Mouse (Mus musculus): ENCODE measurements at regions not wholly inside any gene's neighbourhood (a gene's known extent, or its start where the extent isn't known, plus 50 kb on each side); places are given as distances from the start of the nearest gene placed in this dataset.

DNA sequence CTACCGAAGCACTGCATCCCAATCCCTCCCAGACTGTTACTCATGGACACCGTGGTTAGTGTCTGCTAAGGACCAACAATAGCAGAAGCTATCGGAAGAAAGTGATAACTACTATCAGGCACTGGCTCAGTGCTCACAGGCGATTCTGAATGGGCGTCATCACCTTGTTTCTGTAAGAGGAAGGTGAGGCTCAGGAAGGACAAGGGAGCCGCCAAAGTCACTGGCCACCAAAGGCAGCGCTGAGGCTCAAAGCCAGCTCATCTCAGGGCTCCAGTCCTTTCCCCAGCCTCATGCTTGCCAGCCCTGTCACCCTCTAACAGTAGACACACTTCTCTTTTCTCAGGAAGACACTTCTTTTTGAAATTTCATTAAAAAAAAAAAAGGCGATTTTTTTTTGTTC is 270.4 kb downstream of the Rngtt start:
- DNase-seq (ENCODE audit: low read depth, low spot score) = no peak
- Histone ChIP-seq H3K36me3 (ENCODE audit: control insufficient read depth, insufficient read depth, low read length, poor library complexity, severe bottlenecking) (no peaks in the 10 kb centered on the region), H3K9ac (ENCODE audit: insufficient read depth, low read depth, low read length, poor library complexity, severe bottlenecking) (no peak overlapping the region), H3K27ac (ENCODE audit: insufficient read depth, low read depth, low read length, poor library complexity, severe bottlenecking) (no peak overlapping the region), H3K4me3 (ENCODE audit: insufficient read depth in 1 of 2, low read depth in 1 of 2, low read length in 2 of 2, poor library complexity in 1 of 2, severe bottlenecking in 1 of 2) (no peak overlapping the region), H3K9me3 (ENCODE audit: control insufficient read depth, insufficient read depth, low read depth, low read length) (no peaks in the 10 kb centered on the region), H3K4me1 (ENCODE audit: control insufficient read depth in 2 of 2, insufficient read depth in 2 of 2, low read length in 2 of 2, poor library complexity in 1 of 2) (no peaks in the 10 kb centered on the region)
- TF ChIP-seq ZNF384 (IDR thresholded peaks at IDR 0.05; ENCODE audit: low read depth, low read length) (no peak), HCFC1 (IDR thresholded peaks at IDR 0.05; ENCODE audit: borderline replicate concordance, insufficient read depth, low read length) (no peak), CHD2 (IDR thresholded peaks at IDR 0.05; ENCODE audit: low read depth, low read length) (no peak)
- in situ Hi-C loops (cut with MboI; ENCODE audit: low sequenced_read_pairs in 2 of 2, unreplicated experiment in 2 of 2) = no loop called here

DNA sequence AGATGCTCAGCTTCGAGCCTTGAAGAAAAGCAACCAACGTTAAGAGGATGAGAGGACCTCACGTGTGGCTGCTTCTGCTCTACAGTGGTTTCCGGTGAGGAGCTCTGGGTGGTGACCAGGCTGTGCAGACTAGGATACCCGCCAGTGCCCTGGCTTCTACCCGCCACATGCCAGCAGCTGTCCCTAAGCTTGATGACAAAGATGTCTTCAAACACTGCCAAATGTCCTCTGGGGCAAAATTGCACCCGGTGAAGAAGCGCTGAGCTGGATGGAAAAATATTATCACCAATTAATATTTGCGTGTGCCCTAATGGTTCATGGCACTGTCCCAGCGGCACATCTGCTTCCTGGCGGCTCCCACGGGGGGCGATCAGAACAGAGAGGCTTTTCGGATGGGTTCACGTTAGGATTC is 271.1 kb downstream of the Rngtt start:
- H3K9ac ChIP-seq (ENCODE audit: insufficient read depth, low read depth, low read length, poor library complexity, severe bottlenecking) = no peak overlapping the region
- no peaks in the 10 kb centered on the region for H3K36me3 ChIP-seq (ENCODE audit: control insufficient read depth, insufficient read depth, low read length, poor library complexity, severe bottlenecking)
- H3K27ac ChIP-seq (ENCODE audit: insufficient read depth, low read depth, low read length, poor library complexity, severe bottlenecking) = no peak overlapping the region
- no peaks in the 10 kb centered on the region for H3K9me3 ChIP-seq (ENCODE audit: control insufficient read depth, insufficient read depth, low read depth, low read length)
- TF ChIP-seq HCFC1 (IDR thresholded peaks at IDR 0.05; ENCODE audit: borderline replicate concordance, insufficient read depth, low read length) = no peak
- no peak for TF ChIP-seq MAFK (IDR thresholded peaks at IDR 0.05; ENCODE audit: insufficient read depth, low read depth, low read length)
- TF ChIP-seq ZNF384 (IDR thresholded peaks at IDR 0.05; ENCODE audit: low read depth, low read length) = no peak
- TF ChIP-seq CHD2 (IDR thresholded peaks at IDR 0.05; ENCODE audit: low read depth, low read length) = no peak
- no peak for TF ChIP-seq ZC3H11A (IDR thresholded peaks at IDR 0.05; ENCODE audit: borderline replicate concordance, low read depth, low read length)
- 0 out of 4 replicates have a peak, but pooled peaks cover 0 to under 1% of the 10 kb centered on the region in 2 experiments for H3K4me1 ChIP-seq (ENCODE audit: control insufficient read depth in 2 of 2, insufficient read depth in 2 of 2, low read length in 2 of 2, poor library complexity in 1 of 2)
- no peak overlapping the region for H3K4me3 ChIP-seq (ENCODE audit: insufficient read depth in 1 of 2, low read depth in 1 of 2, low read length in 2 of 2, poor library complexity in 1 of 2, severe bottlenecking in 1 of 2)
- in situ Hi-C loops (cut with MboI; ENCODE audit: low sequenced_read_pairs in 2 of 2, unreplicated experiment in 2 of 2) = no loop called here
- no peak for DNase-seq (ENCODE audit: low read depth, low spot score)

DNA sequence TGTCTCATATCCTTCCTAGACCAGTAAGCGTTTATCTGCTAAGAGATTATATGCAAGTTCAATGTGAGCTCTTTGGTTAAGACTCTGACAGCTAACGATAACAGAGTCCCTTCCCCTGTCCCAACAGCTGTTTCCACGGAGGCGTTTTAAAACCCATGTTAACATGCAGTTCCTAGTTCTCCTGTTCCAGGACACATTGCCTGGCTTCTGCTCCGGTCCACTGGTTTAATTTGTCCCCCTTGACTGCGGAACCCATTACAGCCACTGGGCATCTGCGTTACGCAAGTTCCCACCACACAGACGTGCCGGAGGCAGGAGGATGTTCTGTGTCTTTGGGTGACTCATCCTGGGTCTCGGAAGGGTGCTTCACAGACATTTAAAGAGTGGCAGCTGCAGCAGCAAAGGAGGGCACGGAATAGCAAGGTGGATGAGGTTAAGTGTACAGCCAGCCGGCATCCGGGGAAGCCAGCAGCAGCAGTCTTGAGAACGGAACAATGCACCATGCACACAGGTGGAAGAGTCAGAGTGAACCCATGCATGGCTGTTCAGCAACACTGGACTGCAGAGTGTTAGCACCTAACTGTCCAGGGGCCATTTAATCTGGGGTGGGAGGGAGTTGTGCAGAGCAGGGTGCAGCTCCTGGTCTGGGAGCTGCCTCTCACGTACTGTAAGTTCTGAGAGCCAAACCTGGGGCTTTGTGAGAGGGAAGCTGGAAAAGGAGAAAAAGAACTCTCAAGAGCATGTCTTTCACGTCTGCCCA is 271.8 kb downstream of the Rngtt start:
- in situ Hi-C loops (cut with MboI; ENCODE audit: low sequenced_read_pairs in 2 of 2, unreplicated experiment in 2 of 2) = no loop called here
- H3K4me3 ChIP-seq (ENCODE audit: insufficient read depth in 1 of 2, low read depth in 1 of 2, low read length in 2 of 2, poor library complexity in 1 of 2, severe bottlenecking in 1 of 2) = no peak overlapping the region
- no peak for DNase-seq (ENCODE audit: low read depth, low spot score)
- TF ChIP-seq ZC3H11A (IDR thresholded peaks at IDR 0.05; ENCODE audit: borderline replicate concordance, low read depth, low read length) (no peak), ZNF384 (IDR thresholded peaks at IDR 0.05; ENCODE audit: low read depth, low read length) (no peak), HCFC1 (IDR thresholded peaks at IDR 0.05; ENCODE audit: borderline replicate concordance, insufficient read depth, low read length) (no peak), MAFK (IDR thresholded peaks at IDR 0.05; ENCODE audit: insufficient read depth, low read depth, low read length) (no peak), CHD2 (IDR thresholded peaks at IDR 0.05; ENCODE audit: low read depth, low read length) (no peak)
- H3K9me3 ChIP-seq (ENCODE audit: control insufficient read depth, insufficient read depth, low read depth, low read length) = no peaks in the 10 kb centered on the region
- H3K4me1 ChIP-seq (ENCODE audit: control insufficient read depth in 2 of 2, insufficient read depth in 2 of 2, low read length in 2 of 2, poor library complexity in 1 of 2) = peaks cover 0 to 4% of the 10 kb centered on the region in 2 experiments; a peak in 1 of 4 replicates
- H3K36me3 ChIP-seq (ENCODE audit: control insufficient read depth, insufficient read depth, low read length, poor library complexity, severe bottlenecking) = no peaks in the 10 kb centered on the region
- no peak overlapping the region for H3K27ac ChIP-seq (ENCODE audit: insufficient read depth, low read depth, low read length, poor library complexity, severe bottlenecking)
- no peak overlapping the region for H3K9ac ChIP-seq (ENCODE audit: insufficient read depth, low read depth, low read length, poor library complexity, severe bottlenecking)

DNA sequence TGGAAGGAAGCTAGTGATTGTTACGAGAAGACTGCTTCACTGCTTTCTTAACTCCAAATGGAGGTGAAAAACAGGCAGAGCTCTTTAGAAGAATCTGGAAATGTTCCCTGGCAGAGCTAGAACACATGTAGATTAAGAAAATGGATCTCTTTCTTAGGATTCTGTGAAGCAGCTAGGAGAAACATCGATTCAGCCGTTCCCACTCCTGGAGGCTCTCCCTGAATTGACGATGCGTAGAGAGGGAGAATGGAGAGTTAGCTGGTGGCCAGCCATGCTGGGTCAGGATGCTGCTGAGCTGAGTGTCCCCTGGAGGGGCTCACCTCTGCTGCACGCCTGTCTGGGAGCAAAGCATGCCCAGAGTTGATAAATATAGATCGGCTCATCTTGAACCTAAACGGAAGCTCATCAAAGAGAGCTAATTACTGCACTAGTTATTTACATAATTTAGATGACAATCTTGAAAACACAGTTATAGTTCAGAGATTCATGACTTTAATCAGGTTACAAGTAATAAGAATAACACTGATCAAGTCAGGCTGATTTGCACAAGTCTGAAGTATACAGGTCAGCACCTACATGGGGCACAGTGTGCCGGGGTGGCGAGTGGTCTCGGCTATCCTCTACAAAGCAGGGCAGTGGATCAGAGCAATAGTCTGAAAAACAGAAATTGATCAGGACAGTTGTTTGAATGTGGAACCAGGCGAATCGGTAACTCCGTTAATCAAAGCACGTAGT is 273.0 kb downstream of the Rngtt start:
- in situ Hi-C loops (cut with MboI; ENCODE audit: low sequenced_read_pairs in 2 of 2, unreplicated experiment in 2 of 2) = no loop called here
- Histone ChIP-seq H3K36me3 (ENCODE audit: control insufficient read depth, insufficient read depth, low read length, poor library complexity, severe bottlenecking) (no peaks in the 10 kb centered on the region), H3K4me1 (ENCODE audit: control insufficient read depth in 2 of 2, insufficient read depth in 2 of 2, low read length in 2 of 2, poor library complexity in 1 of 2) (peaks cover 0 to 8% of the 10 kb centered on the region in 2 experiments; a peak in 2 of 4 replicates), H3K9ac (ENCODE audit: insufficient read depth, low read depth, low read length, poor library complexity, severe bottlenecking) (no peak overlapping the region), H3K9me3 (ENCODE audit: control insufficient read depth, insufficient read depth, low read depth, low read length) (no peaks in the 10 kb centered on the region), H3K4me3 (ENCODE audit: insufficient read depth in 1 of 2, low read depth in 1 of 2, low read length in 2 of 2, poor library complexity in 1 of 2, severe bottlenecking in 1 of 2) (no peak overlapping the region), H3K27ac (ENCODE audit: insufficient read depth, low read depth, low read length, poor library complexity, severe bottlenecking) (no peak overlapping the region)
- no peak for TF ChIP-seq ZC3H11A (IDR thresholded peaks at IDR 0.05; ENCODE audit: borderline replicate concordance, low read depth, low read length)
- no peak for TF ChIP-seq ZNF384 (IDR thresholded peaks at IDR 0.05; ENCODE audit: low read depth, low read length)
- TF ChIP-seq HCFC1 (IDR thresholded peaks at IDR 0.05; ENCODE audit: borderline replicate concordance, insufficient read depth, low read length) = no peak
- no peak for TF ChIP-seq MAFK (IDR thresholded peaks at IDR 0.05; ENCODE audit: insufficient read depth, low read depth, low read length)
- TF ChIP-seq CHD2 (IDR thresholded peaks at IDR 0.05; ENCODE audit: low read depth, low read length) = no peak
- no peak for DNase-seq (ENCODE audit: low read depth, low spot score)

Data from ES-E14 (cell line).